Mouse (Mus musculus): ENCODE results near the gene Hist2h2ab. TPM values are rescaled to one million over a fixed set of nuclear protein-coding genes. Genes with fewer than 3 reads are reported as not detected.

Hist2h2ab gene
- polyA plus RNA-seq, 1 experiment from 2014 or later, result 0.78 TPM

DNA sequence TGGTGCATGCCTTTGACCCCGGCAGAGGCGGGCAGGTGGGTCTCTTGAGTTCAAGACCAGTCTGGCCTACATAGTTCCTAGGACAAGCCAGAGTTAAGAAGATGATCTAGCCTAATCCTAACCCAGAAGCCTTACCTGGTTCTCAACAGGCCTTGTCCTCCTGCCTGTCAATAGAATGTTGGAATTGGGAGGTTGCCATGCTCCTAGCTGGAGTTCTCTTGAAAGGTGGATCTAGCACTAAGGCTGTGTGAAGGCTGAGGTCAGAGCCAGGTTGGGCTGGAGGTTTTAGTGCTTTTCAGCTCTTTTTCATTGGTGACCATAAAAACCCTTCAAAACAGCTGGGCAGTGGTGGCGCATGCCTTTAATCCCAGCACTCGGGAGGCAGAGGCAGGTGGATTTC lies 41.2 kb upstream of the Hist2h2ab start:
- Histone ChIP-seq H3K9ac (ENCODE audit: low read depth, low read length) (no peak overlapping the region), H3K27ac (replicated peaks; ENCODE audit: low read depth, low read length) (no peak overlapping the region), H3K36me3 (ENCODE audit: control insufficient read depth, insufficient read depth, low read length) (peaks cover 45% of the 10 kb centered on the region), H3K4me2 (ENCODE audit: low read depth, low read length) (no peak overlapping the region), H3K9me3 (ENCODE audit: control insufficient read depth, low read length) (no peaks in the 10 kb centered on the region), H3K4me1 (ENCODE audit: control insufficient read depth, insufficient read depth, low read length) (peaks cover 13% of the 10 kb centered on the region), H3K4me3 (ENCODE audit: low read depth, low read length) (no peak overlapping the region), H3K27me3 (replicated peaks; ENCODE audit: control insufficient read depth, insufficient read depth, low read length) (no peaks in the 10 kb centered on the region)
- WGBS, result 91% methylated on average over 4 of the region's 4 CpGs
- DNase-seq (ENCODE audit: low spot score), result no peak
- no peak for ATAC-seq (ENCODE audit: low read depth)

DNA sequence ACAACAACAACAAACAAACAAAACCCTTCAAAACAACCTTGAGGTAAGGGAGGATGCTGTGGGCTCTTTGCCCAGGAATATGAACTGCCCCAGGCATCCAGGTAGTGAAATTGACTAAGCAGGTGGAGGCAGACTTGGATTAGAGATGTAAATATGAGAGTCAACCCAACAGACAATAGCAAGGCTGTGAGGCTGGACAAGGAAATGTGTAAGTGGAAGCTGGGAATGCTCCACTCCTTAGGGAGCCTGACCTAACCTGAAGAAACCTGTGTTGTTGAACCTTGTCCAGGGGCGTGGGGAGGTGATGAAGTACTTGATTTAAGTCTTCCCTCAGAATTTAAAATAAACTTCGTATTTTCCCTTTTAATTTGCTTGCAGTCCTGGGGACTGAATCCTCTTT lies 40.8 kb upstream of the Hist2h2ab start:
- 78% methylated on average over 2 of the region's 2 CpGs for WGBS
- no peak overlapping the region for H3K27ac ChIP-seq (replicated peaks; ENCODE audit: low read depth, low read length)

DNA sequence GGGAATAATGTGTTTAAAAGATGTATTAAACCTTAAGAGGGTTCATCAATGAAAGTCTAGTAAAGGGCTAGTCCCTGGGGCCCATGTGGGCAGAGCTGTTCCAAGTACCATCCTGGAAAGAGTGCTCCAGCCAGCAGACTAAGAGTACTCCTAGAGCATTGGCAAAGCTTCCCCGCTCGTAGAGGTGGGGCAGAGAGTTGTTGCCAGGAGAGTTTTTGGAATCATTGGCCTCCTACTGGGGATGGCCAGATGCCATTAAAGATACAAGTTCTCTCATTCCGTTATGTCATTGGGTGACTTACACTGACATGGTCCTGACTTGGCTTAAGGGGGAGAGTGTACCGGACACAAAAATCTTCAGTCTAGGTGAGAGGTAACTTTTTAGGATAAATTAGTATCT lies 40.1 kb upstream of the Hist2h2ab start:
- Histone ChIP-seq H3K4me3 (ENCODE audit: low read depth, low read length) (no peak overlapping the region), H3K4me1 (ENCODE audit: control insufficient read depth, insufficient read depth, low read length) (peaks cover 13% of the 10 kb centered on the region)

More for the DNA sequence above, 40.8 kb upstream of the Hist2h2ab start:
- H3K9ac ChIP-seq (ENCODE audit: low read depth, low read length), result no peak overlapping the region
- peaks cover 13% of the 10 kb centered on the region for H3K4me1 ChIP-seq (ENCODE audit: control insufficient read depth, insufficient read depth, low read length)
- no peaks in the 10 kb centered on the region for H3K9me3 ChIP-seq (ENCODE audit: control insufficient read depth, low read length)
- no peak overlapping the region for H3K4me3 ChIP-seq (ENCODE audit: low read depth, low read length)
- peaks cover 44% of the 10 kb centered on the region for H3K36me3 ChIP-seq (ENCODE audit: control insufficient read depth, insufficient read depth, low read length)
- H3K27me3 ChIP-seq (replicated peaks; ENCODE audit: control insufficient read depth, insufficient read depth, low read length), result no peaks in the 10 kb centered on the region
- no peak for ATAC-seq (ENCODE audit: low read depth)
- H3K4me2 ChIP-seq (ENCODE audit: low read depth, low read length), result no peak overlapping the region
- DNase-seq (ENCODE audit: low spot score), result no peak

DNA sequence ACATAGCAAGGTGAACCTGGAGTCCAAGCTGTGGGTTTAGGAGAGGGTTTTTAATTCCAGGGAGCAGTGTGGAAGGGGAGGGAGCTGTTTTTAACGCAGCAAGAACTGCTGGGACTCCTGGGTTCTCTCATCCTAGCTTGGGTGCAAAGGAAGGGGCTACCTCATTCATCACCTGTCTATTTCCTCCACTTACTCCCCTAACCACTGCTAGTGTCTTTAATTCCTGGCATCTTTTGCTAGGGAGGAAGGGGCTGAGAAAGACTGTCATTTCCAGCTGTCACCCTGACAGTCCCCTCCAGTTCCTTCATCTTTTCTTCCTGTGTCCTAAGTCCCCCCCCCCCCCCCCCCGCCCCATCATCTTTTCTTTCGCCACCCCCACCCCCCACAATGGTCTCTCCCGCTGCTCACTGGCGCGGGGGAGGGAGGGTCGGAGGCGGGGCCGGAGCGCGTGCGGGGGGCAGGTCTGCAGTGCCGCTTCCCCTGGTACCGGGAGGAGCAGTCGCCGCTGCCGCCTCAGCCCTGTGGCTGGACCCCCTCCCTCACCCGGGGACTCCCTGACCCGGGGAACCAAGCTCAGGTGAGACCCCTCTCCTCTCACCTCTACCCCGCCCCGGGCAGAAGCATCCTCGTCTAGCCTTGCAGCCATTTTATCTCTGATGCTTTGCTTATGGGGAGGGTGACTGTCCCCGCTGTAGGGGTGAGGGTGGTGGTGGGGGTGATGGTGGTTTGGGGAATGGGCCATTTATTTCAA lies 38.8 kb upstream of the Hist2h2ab start, which contains the start of gene Sv2a:
Sv2a (plus strand) TSS at position 425 of the 751 bp plus-strand sequence.
- Histone ChIP-seq H3K4me3 (ENCODE audit: low read depth, low read length) (peak within 1 kb of the TSS; percentile 58), H3K4me2 (ENCODE audit: low read depth, low read length) (peak within 1 kb of the TSS; percentile 81), H3K4me1 (ENCODE audit: control insufficient read depth, insufficient read depth, low read length) (peaks cover 13% of the 10 kb centered on the region), H3K9me3 (ENCODE audit: control insufficient read depth, low read length) (no peaks in the 10 kb centered on the region), H3K27ac (replicated peaks; ENCODE audit: low read depth, low read length) (no peak within 1 kb of the TSS), H3K9ac (ENCODE audit: low read depth, low read length) (peak within 1 kb of the TSS; percentile 71), H3K27me3 (replicated peaks; ENCODE audit: control insufficient read depth, insufficient read depth, low read length) (no peaks in the 10 kb centered on the region), H3K36me3 (ENCODE audit: control insufficient read depth, insufficient read depth, low read length) (peaks cover 26% of the 10 kb centered on the region)
- WGBS, result 1% methylated on average over 11 of the region's 23 CpGs
- DNase-seq (ENCODE audit: low spot score), result no peak
- ATAC-seq (ENCODE audit: low read depth), result no peak; the same call in 1 of the 2 replicates

More for the DNA sequence above, 40.1 kb upstream of the Hist2h2ab start:
- DNase-seq (ENCODE audit: low spot score), result no peak
- H3K27me3 ChIP-seq (replicated peaks; ENCODE audit: control insufficient read depth, insufficient read depth, low read length), result no peaks in the 10 kb centered on the region
- no peak overlapping the region for H3K27ac ChIP-seq (replicated peaks; ENCODE audit: low read depth, low read length)
- no peak overlapping the region for H3K9ac ChIP-seq (ENCODE audit: low read depth, low read length)
- ATAC-seq (ENCODE audit: low read depth), result no peak
- WGBS, result 62% methylated on average over 4 of the region's 4 CpGs
- H3K9me3 ChIP-seq (ENCODE audit: control insufficient read depth, low read length), result no peaks in the 10 kb centered on the region
- no peak overlapping the region for H3K4me2 ChIP-seq (ENCODE audit: low read depth, low read length)
- H3K36me3 ChIP-seq (ENCODE audit: control insufficient read depth, insufficient read depth, low read length), result peaks cover 39% of the 10 kb centered on the region

DNA sequence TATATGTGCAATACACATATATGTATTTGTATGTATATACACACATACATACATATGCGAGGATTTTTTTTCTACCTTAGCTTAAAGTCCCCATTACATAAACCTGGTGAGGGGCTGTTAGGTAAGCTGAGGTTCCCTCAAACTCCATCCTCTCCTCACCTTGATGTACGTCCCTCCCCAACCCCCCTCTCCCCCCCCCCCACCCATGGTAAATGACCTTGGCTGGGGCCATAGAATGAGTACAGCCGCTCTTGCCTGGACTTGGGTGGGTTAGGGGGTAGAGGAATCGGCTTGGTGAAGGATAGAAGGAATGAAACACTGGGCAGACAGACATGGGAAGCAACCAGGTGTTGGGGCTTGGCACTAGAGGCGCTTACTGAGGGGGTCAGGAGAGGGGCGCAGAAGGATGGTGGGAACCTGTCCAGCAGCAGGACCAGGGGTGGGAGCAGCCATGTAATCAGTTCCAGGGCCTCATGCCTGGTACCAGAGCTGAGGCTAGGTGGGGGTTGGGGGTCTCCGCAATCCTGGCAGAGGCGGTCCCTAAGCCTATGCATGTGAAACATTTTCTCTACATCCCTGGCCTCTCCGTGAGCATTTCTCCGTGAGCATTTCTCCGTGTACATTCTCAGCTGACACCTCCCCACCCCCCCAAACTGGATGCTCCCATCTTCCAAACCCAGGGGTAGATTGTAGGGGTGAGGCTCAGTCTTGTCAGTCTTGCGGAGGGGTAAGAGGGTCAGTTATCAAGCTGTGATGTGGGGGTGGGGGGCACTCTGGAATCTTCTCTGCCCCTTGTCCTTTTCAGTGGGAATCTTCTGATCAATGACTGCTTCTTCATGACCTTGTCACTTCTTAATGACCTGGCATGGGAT lies 37.9 kb upstream of the Hist2h2ab start:
- ATAC-seq (ENCODE audit: low read depth), result peak; percentile 14; the same call in 1 of the 2 replicates
- 23% methylated on average over 11 of the region's 12 CpGs for WGBS
- Histone ChIP-seq H3K9ac (ENCODE audit: low read depth, low read length) (peak overlapping the region; percentile 71; the same call in 1 of the 2 replicates), H3K9me3 (ENCODE audit: control insufficient read depth, low read length) (no peaks in the 10 kb centered on the region), H3K27me3 (replicated peaks; ENCODE audit: control insufficient read depth, insufficient read depth, low read length) (no peaks in the 10 kb centered on the region), H3K4me3 (ENCODE audit: low read depth, low read length) (peak overlapping the region; percentile 58), H3K36me3 (ENCODE audit: control insufficient read depth, insufficient read depth, low read length) (peaks cover 17% of the 10 kb centered on the region), H3K4me2 (ENCODE audit: low read depth, low read length) (peak overlapping the region; percentile 81), H3K27ac (replicated peaks; ENCODE audit: low read depth, low read length) (no peak overlapping the region), H3K4me1 (ENCODE audit: control insufficient read depth, insufficient read depth, low read length) (peaks cover 13% of the 10 kb centered on the region)
- no peak for DNase-seq (ENCODE audit: low spot score)

DNA sequence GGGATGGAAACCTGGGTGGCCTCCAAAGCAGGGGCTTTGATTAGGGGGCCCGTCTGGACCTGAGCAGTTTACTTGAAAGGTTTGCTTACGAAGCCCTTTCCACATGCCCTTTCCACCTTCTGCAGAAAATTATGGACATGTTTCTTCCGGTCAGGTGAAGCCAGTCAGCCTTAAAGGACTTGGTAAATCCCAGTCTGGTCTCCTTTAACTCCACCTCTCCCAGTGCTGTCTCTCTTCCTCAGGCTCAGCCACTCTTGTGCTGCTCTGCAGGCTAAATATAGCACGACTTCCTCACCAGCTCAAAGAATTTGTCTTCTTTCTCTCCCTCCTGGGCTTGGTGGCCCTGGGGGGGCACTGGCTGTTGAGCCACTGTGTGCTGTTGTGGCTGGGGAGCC lies 37.3 kb upstream of the Hist2h2ab start:
- Histone ChIP-seq H3K9me3 (ENCODE audit: control insufficient read depth, low read length) (no peaks in the 10 kb centered on the region), H3K27me3 (replicated peaks; ENCODE audit: control insufficient read depth, insufficient read depth, low read length) (no peaks in the 10 kb centered on the region), H3K4me1 (ENCODE audit: control insufficient read depth, insufficient read depth, low read length) (peaks cover 13% of the 10 kb centered on the region), H3K4me3 (ENCODE audit: low read depth, low read length) (peak overlapping the region; percentile 58; the same call in 1 of the 2 replicates), H3K36me3 (ENCODE audit: control insufficient read depth, insufficient read depth, low read length) (peaks cover 13% of the 10 kb centered on the region), H3K4me2 (ENCODE audit: low read depth, low read length) (peak overlapping the region; percentile 81), H3K27ac (replicated peaks; ENCODE audit: low read depth, low read length) (no peak overlapping the region), H3K9ac (ENCODE audit: low read depth, low read length) (0 out of 2 replicates have a peak overlapping the region, but pooled peaks have one; percentile 28)
- DNase-seq (ENCODE audit: low spot score) (no peak), ATAC-seq (ENCODE audit: low read depth) (no peak)
- 23% methylated on average over 4 of the region's 4 CpGs for WGBS

DNA sequence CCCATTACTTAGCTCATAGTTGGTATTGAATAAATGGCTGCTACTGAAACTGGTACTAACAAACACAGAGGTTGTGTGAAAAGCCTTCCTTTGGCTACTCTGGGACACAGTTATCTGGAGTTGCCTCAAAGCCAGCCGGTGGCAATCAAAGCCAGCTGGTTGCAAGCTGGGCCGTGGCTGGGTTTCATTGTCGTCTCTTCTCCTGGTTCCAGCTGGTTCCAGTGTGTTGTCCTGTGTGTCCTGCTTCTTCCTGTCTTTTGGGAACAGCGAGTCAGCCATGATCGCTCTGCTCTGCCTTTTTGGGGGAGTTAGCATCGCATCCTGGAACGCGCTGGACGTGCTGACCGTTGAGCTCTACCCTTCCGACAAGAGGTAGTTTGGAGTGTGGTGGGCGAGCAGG lies 26.7 kb upstream of the Hist2h2ab start:
- Histone ChIP-seq H3K4me3 (ENCODE audit: low read depth, low read length) (no peak overlapping the region), H3K36me3 (ENCODE audit: control insufficient read depth, insufficient read depth, low read length) (peaks cover 7% of the 10 kb centered on the region), H3K4me1 (ENCODE audit: control insufficient read depth, insufficient read depth, low read length) (peaks cover 10% of the 10 kb centered on the region), H3K9me3 (ENCODE audit: control insufficient read depth, low read length) (no peaks in the 10 kb centered on the region), H3K4me2 (ENCODE audit: low read depth, low read length) (peak overlapping the region; percentile 16; the same call in 1 of the 2 replicates), H3K27me3 (replicated peaks; ENCODE audit: control insufficient read depth, insufficient read depth, low read length) (no peaks in the 10 kb centered on the region), H3K27ac (replicated peaks; ENCODE audit: low read depth, low read length) (no peak overlapping the region), H3K9ac (ENCODE audit: low read depth, low read length) (no peak overlapping the region)
- ATAC-seq (ENCODE audit: low read depth) (no peak), DNase-seq (ENCODE audit: low spot score) (no peak)
- 48% methylated on average over 12 of the region's 12 CpGs for whole genome bisulfite sequencing

DNA sequence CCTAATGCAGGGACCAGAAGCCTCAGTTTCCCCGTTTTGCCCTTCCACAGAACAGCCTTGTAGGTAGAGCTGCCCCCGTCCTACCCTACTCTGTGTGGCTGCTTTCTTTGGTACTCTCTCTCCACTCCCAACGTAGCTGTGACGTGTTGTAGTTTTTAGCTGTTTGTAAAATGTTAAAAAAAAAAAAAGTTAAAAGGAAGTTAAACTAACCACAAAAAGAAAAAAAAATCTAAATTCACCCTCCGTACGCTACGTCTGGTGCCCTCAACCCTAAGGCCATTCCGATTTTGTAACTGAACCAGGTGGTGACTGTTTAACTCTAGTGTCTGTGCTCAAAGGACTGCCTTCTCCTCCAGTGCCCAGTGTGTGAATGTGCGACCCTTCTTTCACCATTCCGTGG lies 24.7 kb upstream of the Hist2h2ab start:
- 82% methylated on average over 10 of the region's 10 CpGs for WGBS
- Histone ChIP-seq H3K4me1 (ENCODE audit: control insufficient read depth, insufficient read depth, low read length) (peaks cover 13% of the 10 kb centered on the region), H3K4me3 (ENCODE audit: low read depth, low read length) (no peak overlapping the region), H3K27me3 (replicated peaks; ENCODE audit: control insufficient read depth, insufficient read depth, low read length) (no peaks in the 10 kb centered on the region), H3K4me2 (ENCODE audit: low read depth, low read length) (no peak overlapping the region), H3K36me3 (ENCODE audit: control insufficient read depth, insufficient read depth, low read length) (peaks cover 7% of the 10 kb centered on the region), H3K27ac (replicated peaks; ENCODE audit: low read depth, low read length) (no peak overlapping the region), H3K9ac (ENCODE audit: low read depth, low read length) (no peak overlapping the region), H3K9me3 (ENCODE audit: control insufficient read depth, low read length) (no peaks in the 10 kb centered on the region)
- no peak for ATAC-seq (ENCODE audit: low read depth)
- DNase-seq (ENCODE audit: low spot score), result no peak

Data from embryonic facial prominence, embryonic 14.5 days (tissue).